Mouse (Mus musculus) bone marrow, adult 2 months (tissue): Measurements from ENCODE around the gene Cnnm4.

Experiments
- CTCF ChIP-seq: fragments of 200-500 bp; IDR thresholded peaks from 2 replicates; pipeline ENCODE4 v1.5.1; 2011; ENCODE audit warnings: low read length, control low read depth; ENCODE audit not compliant: control insufficient read depth, insufficient read depth
- POLR2A ChIP-seq: fragments of 200-500 bp; IDR thresholded peaks from 2 replicates; pipeline ENCODE4 v1.6.1; 2011; ENCODE audit warnings: low read depth, mild to moderate bottlenecking, control low read depth, low read length, borderline replicate concordance; ENCODE audit not compliant: control insufficient read depth

GRCm38 (mm10) chr1:36496719-36497118, 25.3 kb downstream of the Cnnm4 start:
- TF ChIP-seq CTCF (no peak), POLR2A (no peak)
